Mouse (Mus musculus) kidney, adult 8-10 months (tissue): Measurements from ENCODE around the gene Dohh.

Experiments used
- DNase-seq, 2 experiments: peaks; one replicate each; pipeline ENCODE4 v3.0.0; 2022

Dohh gene

GRCm38 (mm10) chr10:81419111-81419928 is 35.1 kb downstream of the Dohh start:
- peak in 1 of 2 experiments; percentile 1 for DNase-seq

- DNase-seq = peak; percentile 15 to 19
Observed at GRCm38 (mm10) chr10:81420191-81420767, 36.1 kb downstream of the Dohh start.

- peak in 1 of 2 experiments; percentile 3 for DNase-seq
Observed at GRCm38 (mm10) chr10:81421041-81421796, 37.0 kb downstream of the Dohh start.

GRCm38 (mm10) chr10:81421797-81422100 is 37.5 kb downstream of the Dohh start:
- peak; percentile 5 to 14 for DNase-seq

- DNase-seq = peak; percentile 4 to 19
Observed at GRCm38 (mm10) chr10:81422191-81422590, 38.0 kb downstream of the Dohh start.

- peak in 1 of 2 experiments; percentile 2 for DNase-seq
Observed at GRCm38 (mm10) chr10:81422661-81423217, 38.5 kb downstream of the Dohh start.

- peak; percentile 15 to 19 for DNase-seq
Observed at GRCm38 (mm10) chr10:81423476-81424245, 39.4 kb downstream of the Dohh start.

GRCm38 (mm10) chr10:81424246-81425051 is 40.2 kb downstream of the Dohh start:
- peak; percentile 82 to 85 for DNase-seq

GRCm38 (mm10) chr10:81425236-81425850 is 41.1 kb downstream of the Dohh start:
- peak; percentile 55 to 61 for DNase-seq

- peak; percentile 27 to 28 for DNase-seq
Observed at GRCm38 (mm10) chr10:81426081-81426671, 41.9 kb downstream of the Dohh start.

GRCm38 (mm10) chr10:81426897-81427296 is 42.7 kb downstream of the Dohh start:
- DNase-seq = peak; percentile 59 to 77

GRCm38 (mm10) chr10:81427327-81427726 is 43.1 kb downstream of the Dohh start:
- DNase-seq = peak in 1 of 2 experiments; percentile 15

GRCm38 (mm10) chr10:81427804-81428506 is 43.7 kb downstream of the Dohh start:
- peak; percentile 17 to 21 for DNase-seq

- DNase-seq = peak; percentile 7 to 14
Observed at GRCm38 (mm10) chr10:81428507-81428870, 44.3 kb downstream of the Dohh start.

- DNase-seq = peak in 1 of 2 experiments; percentile 41
Observed at GRCm38 (mm10) chr10:81429092-81429491, 44.9 kb downstream of the Dohh start.

- peak; percentile 96 for DNase-seq
Observed at GRCm38 (mm10) chr10:81429605-81430061, 45.4 kb downstream of the Dohh start.

GRCm38 (mm10) chr10:81430141-81430830 is 46.1 kb downstream of the Dohh start:
- DNase-seq = peak; percentile 78

- peak; percentile 67 to 69 for DNase-seq
Observed at GRCm38 (mm10) chr10:81430831-81431525, 46.8 kb downstream of the Dohh start.
